Mouse (Mus musculus) limb, embryonic 11.5 days (tissue): Measurements from ENCODE around the gene Alx3. TPM values are rescaled to one million over a fixed set of nuclear protein-coding genes. Genes with fewer than 3 reads are reported as not detected.

Source experiments
- ATAC-seq: fragments of 200-750 bp; cut with Nextera tagmentation; 2 replicates; pipeline ENCODE4 v1.8.0; 2017; ENCODE audit warnings: low read depth; ENCODE audit not compliant: insufficient number of reproducible peaks, low FRiP score, low TSS enrichment
- DNase-seq: peaks from one replicate; pipeline ENCODE4 v3.0.0-alpha.2; 2015; ENCODE audit warnings: low spot score
- H3K27ac ChIP-seq: fragments of 300-500 bp; sonication (generic); replicated peaks from 2 replicates; pipeline ENCODE4 v1.5.1; 2014; ENCODE audit warnings: low read depth, mild to moderate bottlenecking, low read length
- H3K27me3 ChIP-seq: fragments of 300-500 bp; sonication (generic); 2 replicates; pipeline ENCODE4 v1.6.1; 2014; ENCODE audit warnings: mild to moderate bottlenecking, low read length, mixed read lengths; ENCODE audit not compliant: control insufficient read depth, insufficient read depth
- H3K36me3 ChIP-seq: fragments of 300-500 bp; sonication (generic); 2 replicates; pipeline ENCODE4 v1.6.1; 2014; ENCODE audit warnings: mild to moderate bottlenecking, low read length, moderate library complexity, mixed read lengths; ENCODE audit not compliant: control insufficient read depth, insufficient read depth
- H3K4me1 ChIP-seq: fragments of 300-500 bp; sonication (generic); 2 replicates; pipeline ENCODE4 v1.6.1; 2014; ENCODE audit warnings: low read length, mixed read lengths; ENCODE audit not compliant: control insufficient read depth, insufficient read depth
- H3K4me2 ChIP-seq: fragments of 300-500 bp; sonication (generic); 2 replicates; pipeline ENCODE4 v1.6.1; 2014; ENCODE audit warnings: low read depth, mild to moderate bottlenecking, moderate library complexity; ENCODE audit not compliant: severe bottlenecking
- H3K4me3 ChIP-seq: fragments of 300-500 bp; sonication (generic); 2 replicates; pipeline ENCODE4 v1.5.1; 2014; ENCODE audit warnings: low read depth, low read length
- H3K9ac ChIP-seq: fragments of 300-500 bp; sonication (generic); 2 replicates; pipeline ENCODE4 v1.6.1; 2014; ENCODE audit warnings: mild to moderate bottlenecking, low read length
- H3K9me3 ChIP-seq: fragments of 300-500 bp; sonication (generic); 2 replicates; pipeline ENCODE4 v1.6.1; 2016; ENCODE audit warnings: low read length; ENCODE audit not compliant: control insufficient read depth
- WGBS: fragments of 180-500 bp; shearing (Covaris S2); extraction: QIAGEN DNeasy Blood & Tissue Kit; methylation state at CpG from one replicate; pipeline ENCODE4 v1.1.7; 2014; 5-methylcytosine and 5-hydroxymethylcytosine counted together
- polyA plus RNA-seq: library from polyadenylated mRNA; unstranded; fragments of >200 nt; fragmentation: Nextera tagmentation; extraction: Ambion mirVana; gene quantifications from 2 replicates; pipeline ENCODE4 v1.2.1, GENCODE M21; 2014

Alx3 gene
- polyA plus RNA-seq, 1 experiment from 2014 or later = 20.2 TPM

DNA sequence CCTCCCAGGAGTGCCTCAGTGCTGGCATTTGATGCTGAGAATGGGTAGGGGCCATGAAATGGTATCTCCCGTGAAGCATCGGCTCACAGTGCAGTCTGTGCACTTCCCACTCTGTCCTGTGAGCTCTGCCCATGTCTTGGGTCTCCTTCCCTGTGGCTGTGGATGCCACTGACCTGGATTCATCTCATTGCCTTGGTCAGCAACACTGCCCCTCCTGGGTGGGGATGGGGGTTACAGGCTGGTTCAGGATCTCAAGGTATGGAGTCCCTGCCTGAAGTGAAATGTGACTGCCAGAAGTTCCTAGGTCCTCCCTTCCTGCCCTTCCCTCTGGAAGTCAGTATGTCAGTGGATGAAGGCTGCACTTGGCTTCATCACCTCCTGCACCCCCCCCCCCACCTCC lies 32.7 kb upstream of the Alx3 start:
- Histone ChIP-seq H3K27me3 (no peaks in the 10 kb centered on the region), H3K4me2 (no peak overlapping the region), H3K27ac (no peak overlapping the region), H3K9ac (no peak overlapping the region), H3K36me3 (no peaks in the 10 kb centered on the region), H3K9me3 (no peaks in the 10 kb centered on the region), H3K4me3 (no peak overlapping the region), H3K4me1 (peaks cover 13% of the 10 kb centered on the region)
- no peak for ATAC-seq
- no peak for DNase-seq
- WGBS = 30% methylated on average over 2 of the region's 2 CpGs

DNA sequence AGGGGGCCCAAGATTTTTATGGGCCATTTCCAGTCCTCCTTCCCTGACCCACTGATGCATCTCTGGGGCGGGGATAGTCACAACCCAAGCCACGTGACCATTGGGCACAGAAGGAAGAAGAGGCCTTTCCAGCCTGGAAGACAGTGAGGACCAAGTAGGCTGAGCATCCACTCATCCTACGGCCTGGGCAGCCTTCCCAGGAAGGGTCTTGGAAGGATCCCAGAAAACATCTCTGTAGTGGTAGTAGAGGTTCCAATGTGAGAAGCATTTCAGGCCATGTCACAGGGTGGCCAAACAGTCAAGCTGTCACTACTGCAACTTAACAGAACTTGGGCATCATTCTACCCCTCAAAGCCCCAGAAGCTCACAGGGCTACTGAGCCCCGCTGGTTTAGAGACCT lies 32.2 kb upstream of the Alx3 start:
- Histone ChIP-seq H3K9me3 (no peaks in the 10 kb centered on the region), H3K9ac (no peak overlapping the region), H3K4me2 (no peak overlapping the region), H3K36me3 (no peaks in the 10 kb centered on the region), H3K4me1 (peaks cover 13% of the 10 kb centered on the region), H3K27ac (no peak overlapping the region), H3K4me3 (no peak overlapping the region), H3K27me3 (no peaks in the 10 kb centered on the region)
- WGBS = 39% methylated on average over 4 of the region's 4 CpGs
- ATAC-seq (no peak), DNase-seq (no peak)

DNA sequence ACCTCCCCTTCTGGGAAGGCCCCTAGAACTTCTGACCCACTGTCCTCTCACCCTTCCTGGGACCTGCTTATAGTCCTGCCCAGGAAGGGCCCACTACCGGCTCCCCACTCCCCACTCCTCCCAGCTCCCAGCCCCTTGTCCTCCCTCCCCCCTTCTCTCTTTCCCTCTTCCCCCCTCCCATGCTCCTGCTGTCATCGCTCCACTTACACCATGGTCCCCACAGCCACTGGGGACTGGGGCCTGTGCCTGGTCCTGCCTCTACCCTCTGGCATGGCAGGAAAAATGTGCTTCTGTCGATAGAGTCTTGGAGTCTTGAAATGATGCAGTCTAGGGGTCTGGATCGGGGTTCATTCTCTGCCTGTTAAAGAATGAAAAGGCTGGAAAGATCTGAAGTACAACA lies 31.0 kb upstream of the Alx3 start:
- no peaks in the 10 kb centered on the region for H3K9me3 ChIP-seq
- no peak overlapping the region for H3K27ac ChIP-seq
- no peak overlapping the region for H3K4me3 ChIP-seq
- no peak overlapping the region for H3K4me2 ChIP-seq
- peaks cover 15% of the 10 kb centered on the region for H3K4me1 ChIP-seq
- no peak overlapping the region for H3K9ac ChIP-seq
- 21% methylated on average over 4 of the region's 4 CpGs for WGBS
- DNase-seq (peak; percentile 67), ATAC-seq (peak; percentile 67; the same call in 1 of the 2 replicates)
- H3K36me3 ChIP-seq = no peaks in the 10 kb centered on the region
- H3K27me3 ChIP-seq = no peaks in the 10 kb centered on the region

DNA sequence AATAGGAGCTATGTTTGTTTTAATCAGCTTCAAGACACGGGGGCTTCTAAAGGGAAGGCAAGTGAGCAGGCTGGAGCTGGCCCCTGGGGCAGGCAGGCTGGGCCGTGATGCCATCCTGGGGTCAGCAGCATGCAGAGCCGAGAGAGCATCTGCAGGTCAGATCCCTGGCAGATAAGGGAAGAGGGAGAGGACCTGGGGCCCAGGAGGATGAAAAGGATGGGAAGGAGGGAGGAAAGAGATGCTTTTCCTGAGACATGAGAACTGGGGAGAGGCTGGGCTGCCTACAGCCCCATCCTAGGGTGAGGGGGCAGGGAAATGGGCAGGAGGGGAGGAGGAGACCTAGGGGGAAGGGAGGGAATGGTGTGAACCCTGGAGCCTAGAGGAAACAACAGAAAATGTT lies 29.5 kb upstream of the Alx3 start:
- WGBS = 18% methylated on average over 3 of the region's 3 CpGs
- H3K4me2 ChIP-seq = no peak overlapping the region
- no peaks in the 10 kb centered on the region for H3K36me3 ChIP-seq
- ATAC-seq (no peak), DNase-seq (no peak)
- H3K9ac ChIP-seq = no peak overlapping the region
- no peak overlapping the region for H3K4me3 ChIP-seq
- H3K9me3 ChIP-seq = no peaks in the 10 kb centered on the region
- 0 out of 2 replicates have a peak, but pooled peaks cover 3% of the 10 kb centered on the region for H3K27me3 ChIP-seq
- H3K4me1 ChIP-seq = peaks cover 16% of the 10 kb centered on the region
- H3K27ac ChIP-seq = no peak overlapping the region

DNA sequence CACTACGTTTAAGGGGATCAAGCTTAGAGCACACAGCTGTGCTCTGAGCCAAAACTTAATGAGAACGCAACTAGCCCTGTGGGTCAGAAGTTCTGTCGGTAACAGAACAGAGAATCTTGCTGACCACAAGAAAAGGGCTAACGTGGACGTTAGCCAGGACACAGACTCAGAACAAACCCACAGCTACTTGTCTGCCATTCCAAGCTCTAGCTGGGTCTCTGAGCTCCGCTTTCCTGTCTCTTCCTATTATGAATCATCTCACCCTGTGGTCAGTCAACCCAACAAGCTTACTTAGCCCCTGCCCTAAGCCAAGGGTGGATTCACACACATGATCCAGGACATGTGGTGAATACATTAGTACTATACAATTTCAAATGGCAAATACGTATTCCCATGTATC lies 27.1 kb upstream of the Alx3 start:
- Histone ChIP-seq H3K9me3 (no peaks in the 10 kb centered on the region), H3K4me3 (no peak overlapping the region), H3K27me3 (0 out of 2 replicates have a peak, but pooled peaks cover 3% of the 10 kb centered on the region), H3K9ac (no peak overlapping the region), H3K27ac (no peak overlapping the region), H3K4me1 (peaks cover 13% of the 10 kb centered on the region), H3K36me3 (no peaks in the 10 kb centered on the region), H3K4me2 (no peak overlapping the region)
- no peak for ATAC-seq
- no peak for DNase-seq
- WGBS = 72% methylated on average over 7 of the region's 7 CpGs

DNA sequence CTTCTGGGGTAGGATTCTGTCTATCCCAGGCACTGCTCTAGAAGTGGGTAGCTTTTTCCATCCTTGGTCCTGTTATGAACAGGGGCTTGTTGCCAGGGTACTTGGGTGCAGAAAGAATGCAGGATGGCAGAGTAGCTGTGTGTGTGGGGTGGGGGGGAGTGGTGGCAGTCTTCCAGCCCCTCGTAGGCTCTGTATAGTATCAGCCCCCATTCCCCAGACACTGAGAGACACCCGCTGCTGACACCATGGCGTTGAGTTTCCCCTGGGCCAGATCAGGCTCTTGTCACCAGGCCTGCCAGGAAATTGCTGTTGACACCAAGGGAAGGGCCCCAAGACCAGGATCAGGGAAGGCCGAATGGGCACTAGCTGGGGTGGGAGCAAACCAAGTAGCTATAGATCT lies 26.1 kb upstream of the Alx3 start:
- Histone ChIP-seq H3K4me1 (peaks cover 7% of the 10 kb centered on the region), H3K9me3 (no peaks in the 10 kb centered on the region), H3K36me3 (no peaks in the 10 kb centered on the region), H3K27ac (no peak overlapping the region), H3K4me2 (no peak overlapping the region), H3K9ac (no peak overlapping the region), H3K27me3 (0 out of 2 replicates have a peak, but pooled peaks cover 3% of the 10 kb centered on the region), H3K4me3 (no peak overlapping the region)
- ATAC-seq = no peak
- DNase-seq = no peak
- 56% methylated on average over 4 of the region's 4 CpGs for WGBS

DNA sequence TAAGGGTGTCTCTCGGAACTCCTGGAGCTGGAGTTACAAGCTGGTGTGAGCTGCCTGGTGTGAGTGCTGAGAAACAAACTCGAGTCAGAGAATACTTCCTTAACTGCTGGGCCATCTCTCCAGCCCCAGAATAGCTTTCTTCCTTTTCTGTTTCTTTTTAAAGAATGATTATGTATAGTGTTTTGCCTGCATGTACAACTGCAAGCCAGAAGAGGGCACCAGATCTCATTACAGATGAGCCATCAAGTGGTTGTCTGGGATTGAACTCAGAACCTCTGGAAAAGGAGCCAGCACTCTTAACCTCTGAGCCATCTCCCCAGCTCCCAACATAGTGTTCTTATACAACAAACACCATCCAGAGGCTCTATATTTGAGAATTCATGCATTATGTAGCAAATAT lies 23.6 kb upstream of the Alx3 start:
- WGBS = 56% methylated on average over 2 of the region's 2 CpGs
- H3K36me3 ChIP-seq = no peaks in the 10 kb centered on the region
- H3K4me1 ChIP-seq = peaks cover 3% of the 10 kb centered on the region; the same call in 1 of the 2 replicates
- DNase-seq = no peak
- no peaks in the 10 kb centered on the region for H3K9me3 ChIP-seq
- H3K9ac ChIP-seq = no peak overlapping the region
- H3K4me3 ChIP-seq = no peak overlapping the region
- no peak overlapping the region for H3K27ac ChIP-seq
- 0 out of 2 replicates have a peak, but pooled peaks cover 3% of the 10 kb centered on the region for H3K27me3 ChIP-seq
- no peak for ATAC-seq
- no peak overlapping the region for H3K4me2 ChIP-seq

DNA sequence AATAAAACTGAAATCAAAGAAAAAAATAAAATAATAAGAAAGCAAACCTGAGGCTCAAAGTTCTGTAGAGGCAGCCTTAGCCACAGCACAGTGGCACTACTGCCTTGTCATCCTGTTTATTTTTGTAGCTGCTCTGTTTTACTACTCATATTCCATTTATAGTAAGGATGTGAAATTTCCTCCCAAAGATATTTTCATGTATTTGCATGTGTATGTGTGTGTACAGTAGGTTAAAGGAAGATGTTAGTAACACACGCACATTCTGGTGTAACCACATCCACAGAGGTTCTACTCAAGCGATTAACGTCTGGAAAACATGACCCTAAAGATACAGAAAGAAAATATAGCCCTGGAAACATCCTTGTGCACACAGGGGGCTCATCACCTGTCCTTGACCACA lies 18.0 kb upstream of the Alx3 start:
- H3K4me3 ChIP-seq = no peak overlapping the region
- H3K9ac ChIP-seq = no peak overlapping the region
- H3K4me1 ChIP-seq = peaks cover 11% of the 10 kb centered on the region
- DNase-seq = no peak
- ATAC-seq = no peak
- no peak overlapping the region for H3K4me2 ChIP-seq
- no peaks in the 10 kb centered on the region for H3K9me3 ChIP-seq
- no peak overlapping the region for H3K27ac ChIP-seq
- WGBS = 90% methylated on average over 3 of the region's 3 CpGs
- peaks cover 4% of the 10 kb centered on the region; the same call in 1 of the 2 replicates for H3K27me3 ChIP-seq
- H3K36me3 ChIP-seq = no peaks in the 10 kb centered on the region

DNA sequence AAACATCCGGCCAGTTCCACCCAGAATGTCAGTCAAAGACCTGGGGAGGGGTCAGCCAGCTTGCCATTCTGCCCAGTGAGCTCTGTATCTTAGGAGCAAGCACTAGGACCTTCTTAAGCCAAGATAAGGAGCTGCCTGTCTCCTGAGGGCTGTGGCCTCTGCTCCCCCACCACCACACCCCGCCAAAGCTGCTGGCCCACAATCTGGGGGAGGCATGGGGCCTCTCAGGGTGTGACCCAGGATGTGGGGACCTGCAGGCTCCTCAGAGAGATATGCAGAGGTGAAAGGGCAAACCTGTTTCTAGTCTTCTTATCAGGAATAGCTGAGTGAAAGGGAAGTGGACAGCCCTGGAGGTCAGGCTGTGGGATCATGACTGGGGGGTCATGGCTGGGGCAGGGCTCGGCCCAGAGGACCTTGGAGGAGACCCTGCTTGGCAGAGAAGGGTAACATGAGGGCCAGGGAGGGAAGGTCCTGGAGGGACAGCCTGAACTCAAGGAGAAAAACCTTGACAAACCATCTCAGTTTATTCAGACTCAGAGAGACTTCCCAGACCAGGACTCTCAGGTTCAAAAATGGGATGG lies 16.9 kb upstream of the Alx3 start:
- Histone ChIP-seq H3K4me1 (peaks cover 12% of the 10 kb centered on the region), H3K27me3 (peaks cover 4% of the 10 kb centered on the region), H3K4me2 (no peak overlapping the region), H3K27ac (no peak overlapping the region), H3K9ac (no peak overlapping the region), H3K36me3 (no peaks in the 10 kb centered on the region), H3K9me3 (no peaks in the 10 kb centered on the region), H3K4me3 (no peak overlapping the region)
- no peak for DNase-seq
- WGBS = 22% methylated on average over 3 of the region's 3 CpGs
- ATAC-seq = no peak
